Mouse (Mus musculus): Measurements from ENCODE around the gene Gm31371. TPM values are rescaled to one million over a fixed set of nuclear protein-coding genes. Genes with fewer than 3 reads are reported as not detected.
"Not testable (repeated sequence)": the region's sequence is repeated elsewhere in the genome, so short reads cannot be mapped to it uniquely, and the experiment has no call there.

Gm31371 gene
- polyA plus RNA-seq (2014; fragmentation: Nextera tagmentation; extraction: Ambion mirVana): 0.13 TPM in 1 of 2 replicates, not detected in the other

- 71% methylated on average over 2 of the region's 4 CpGs for WGBS
- not testable (repeated sequence) for ATAC-seq (ENCODE audit: low read depth); H3K36me3 ChIP-seq (ENCODE audit: control insufficient read depth, insufficient read depth, low read length); H3K27ac ChIP-seq (ENCODE audit: low read depth, low read length); H3K4me2 ChIP-seq (ENCODE audit: low read depth, low read length); H3K4me1 ChIP-seq (ENCODE audit: control insufficient read depth, insufficient read depth, low read length); H3K9ac ChIP-seq (replicated peaks; ENCODE audit: low read depth, low read length); H3K9me3 ChIP-seq (ENCODE audit: control insufficient read depth, low read length); H3K27me3 ChIP-seq (ENCODE audit: control insufficient read depth, insufficient read depth, low read length); H3K4me3 ChIP-seq (ENCODE audit: low read depth, low read length)
Observed at GRCm38 (mm10) chr8:19903092-19903491, at the start of gene Gm31371. Gene Gm31371 (plus strand): TSS chr8:19903392.

GRCm38 (mm10) chr8:19906425-19907055, 3.3 kb downstream of the Gm31371 start:
- ATAC-seq (ENCODE audit: low read depth); H3K9me3 ChIP-seq (ENCODE audit: control insufficient read depth, low read length); H3K27me3 ChIP-seq (ENCODE audit: control insufficient read depth, insufficient read depth, low read length); H3K4me2 ChIP-seq (ENCODE audit: low read depth, low read length); H3K9ac ChIP-seq (replicated peaks; ENCODE audit: low read depth, low read length); H3K4me1 ChIP-seq (ENCODE audit: control insufficient read depth, insufficient read depth, low read length); H3K27ac ChIP-seq (ENCODE audit: low read depth, low read length); H3K4me3 ChIP-seq (ENCODE audit: low read depth, low read length); H3K36me3 ChIP-seq (ENCODE audit: control insufficient read depth, insufficient read depth, low read length): not testable (repeated sequence)
- 92% methylated on average over 7 of the region's 8 CpGs for WGBS

- H3K27me3 ChIP-seq (ENCODE audit: control insufficient read depth, insufficient read depth, low read length); ATAC-seq (ENCODE audit: low read depth); H3K27ac ChIP-seq (ENCODE audit: low read depth, low read length); H3K9ac ChIP-seq (replicated peaks; ENCODE audit: low read depth, low read length); H3K36me3 ChIP-seq (ENCODE audit: control insufficient read depth, insufficient read depth, low read length); H3K4me3 ChIP-seq (ENCODE audit: low read depth, low read length); H3K4me2 ChIP-seq (ENCODE audit: low read depth, low read length); H3K9me3 ChIP-seq (ENCODE audit: control insufficient read depth, low read length); H3K4me1 ChIP-seq (ENCODE audit: control insufficient read depth, insufficient read depth, low read length): not testable (repeated sequence)
- WGBS: 83% methylated on average over 4 of the region's 6 CpGs
Observed at GRCm38 (mm10) chr8:19908841-19909321, 5.7 kb downstream of the Gm31371 start.

GRCm38 (mm10) chr8:19919086-19919485, 15.9 kb downstream of the Gm31371 start:
- not testable (repeated sequence) for H3K4me1 ChIP-seq (ENCODE audit: control insufficient read depth, insufficient read depth, low read length); H3K4me3 ChIP-seq (ENCODE audit: low read depth, low read length); H3K9me3 ChIP-seq (ENCODE audit: control insufficient read depth, low read length); H3K9ac ChIP-seq (replicated peaks; ENCODE audit: low read depth, low read length); H3K27ac ChIP-seq (ENCODE audit: low read depth, low read length); H3K36me3 ChIP-seq (ENCODE audit: control insufficient read depth, insufficient read depth, low read length); H3K4me2 ChIP-seq (ENCODE audit: low read depth, low read length); H3K27me3 ChIP-seq (ENCODE audit: control insufficient read depth, insufficient read depth, low read length); ATAC-seq (ENCODE audit: low read depth)
- 85% methylated on average over 2 of the region's 3 CpGs for WGBS

GRCm38 (mm10) chr8:19934274-19934673, 31.1 kb downstream of the Gm31371 start:
- not testable (repeated sequence) for H3K27me3 ChIP-seq (ENCODE audit: control insufficient read depth, insufficient read depth, low read length); H3K9ac ChIP-seq (replicated peaks; ENCODE audit: low read depth, low read length); H3K4me1 ChIP-seq (ENCODE audit: control insufficient read depth, insufficient read depth, low read length); H3K4me3 ChIP-seq (ENCODE audit: low read depth, low read length); ATAC-seq (ENCODE audit: low read depth); H3K36me3 ChIP-seq (ENCODE audit: control insufficient read depth, insufficient read depth, low read length); H3K27ac ChIP-seq (ENCODE audit: low read depth, low read length); H3K9me3 ChIP-seq (ENCODE audit: control insufficient read depth, low read length); H3K4me2 ChIP-seq (ENCODE audit: low read depth, low read length)
- no CpG with 5 or more reads among the region's 6 CpGs for WGBS

- H3K9me3 ChIP-seq (ENCODE audit: control insufficient read depth, low read length); ATAC-seq (ENCODE audit: low read depth); H3K4me3 ChIP-seq (ENCODE audit: low read depth, low read length); H3K36me3 ChIP-seq (ENCODE audit: control insufficient read depth, insufficient read depth, low read length); H3K4me2 ChIP-seq (ENCODE audit: low read depth, low read length); H3K27me3 ChIP-seq (ENCODE audit: control insufficient read depth, insufficient read depth, low read length); H3K27ac ChIP-seq (ENCODE audit: low read depth, low read length); H3K4me1 ChIP-seq (ENCODE audit: control insufficient read depth, insufficient read depth, low read length); H3K9ac ChIP-seq (replicated peaks; ENCODE audit: low read depth, low read length): not testable (repeated sequence)
- WGBS: 58% methylated on average over 1 of the region's 2 CpGs
Observed at GRCm38 (mm10) chr8:19935541-19936030, 32.4 kb downstream of the Gm31371 start.

GRCm38 (mm10) chr8:19960935-19961334, 57.7 kb downstream of the Gm31371 start:
- Histone ChIP-seq H3K36me3 (ENCODE audit: control insufficient read depth, insufficient read depth, low read length) (no peaks in the 10 kb centered on the region), H3K4me2 (ENCODE audit: low read depth, low read length) (no peak overlapping the region), H3K9ac (replicated peaks; ENCODE audit: low read depth, low read length) (no peak overlapping the region), H3K9me3 (ENCODE audit: control insufficient read depth, low read length) (no peaks in the 10 kb centered on the region), H3K4me1 (ENCODE audit: control insufficient read depth, insufficient read depth, low read length) (no peaks in the 10 kb centered on the region), H3K27me3 (ENCODE audit: control insufficient read depth, insufficient read depth, low read length) (no peaks in the 10 kb centered on the region), H3K4me3 (ENCODE audit: low read depth, low read length) (no peak overlapping the region), H3K27ac (ENCODE audit: low read depth, low read length) (no peak overlapping the region)
- 77% methylated on average over 2 of the region's 2 CpGs for WGBS
- no peak for ATAC-seq (ENCODE audit: low read depth)

GRCm38 (mm10) chr8:19963766-19964165, 60.6 kb downstream of the Gm31371 start:
- H3K4me2 ChIP-seq (ENCODE audit: low read depth, low read length); H3K9ac ChIP-seq (replicated peaks; ENCODE audit: low read depth, low read length); H3K27ac ChIP-seq (ENCODE audit: low read depth, low read length); H3K9me3 ChIP-seq (ENCODE audit: control insufficient read depth, low read length); H3K27me3 ChIP-seq (ENCODE audit: control insufficient read depth, insufficient read depth, low read length); H3K4me3 ChIP-seq (ENCODE audit: low read depth, low read length); H3K4me1 ChIP-seq (ENCODE audit: control insufficient read depth, insufficient read depth, low read length); ATAC-seq (ENCODE audit: low read depth); H3K36me3 ChIP-seq (ENCODE audit: control insufficient read depth, insufficient read depth, low read length): not testable (repeated sequence)
- 90% methylated on average over 2 of the region's 2 CpGs for WGBS

- not testable (repeated sequence) for H3K27me3 ChIP-seq (ENCODE audit: control insufficient read depth, insufficient read depth, low read length); H3K9me3 ChIP-seq (ENCODE audit: control insufficient read depth, low read length); H3K9ac ChIP-seq (replicated peaks; ENCODE audit: low read depth, low read length); H3K4me1 ChIP-seq (ENCODE audit: control insufficient read depth, insufficient read depth, low read length); ATAC-seq (ENCODE audit: low read depth); H3K4me2 ChIP-seq (ENCODE audit: low read depth, low read length); H3K36me3 ChIP-seq (ENCODE audit: control insufficient read depth, insufficient read depth, low read length); H3K27ac ChIP-seq (ENCODE audit: low read depth, low read length); H3K4me3 ChIP-seq (ENCODE audit: low read depth, low read length)
- WGBS: 51% methylated on average over 2 of the region's 2 CpGs
Observed at GRCm38 (mm10) chr8:19968151-19968550, 65.0 kb downstream of the Gm31371 start.
